Mouse (Mus musculus) 3T3-L1 (cell line): ENCODE data around the gene Ren1.
A peak's percentile ranks its signal among the peaks of the same experiment; 100 is the strongest.
"Not testable (repeated sequence)": the region's sequence is repeated elsewhere in the genome, so short reads cannot be mapped to it uniquely, and the experiment has no call there.

Experiments used
- DNase-seq: peaks from one replicate; pipeline ENCODE4 v3.0.0-alpha.2; 2015; ENCODE audit warnings: low read depth, low spot score

Ren1 gene

DNA sequence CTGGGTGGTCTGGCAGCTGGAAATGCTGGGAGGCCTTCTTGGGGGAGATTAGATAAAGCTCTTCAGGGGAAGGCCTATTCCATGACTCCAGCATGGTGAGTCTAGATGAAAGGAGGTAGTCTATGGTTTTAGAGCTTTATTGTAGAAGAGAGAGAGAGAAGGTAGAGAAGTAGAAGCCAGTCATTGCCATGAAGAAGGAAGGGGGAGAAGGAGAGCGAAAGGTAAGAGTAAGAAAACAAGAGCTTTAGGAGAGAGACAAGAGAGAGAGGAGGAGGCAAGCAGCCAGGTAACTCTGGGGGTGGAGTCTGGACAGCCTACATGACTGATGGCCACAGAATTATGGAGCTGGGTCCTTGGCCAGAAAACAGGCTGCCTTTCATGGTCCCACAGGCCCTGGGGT, at the start of gene Ren1:
Gene Ren1, plus strand, starts transcription at position 301 of the 400 bp plus-strand sequence.
- DNase-seq = no peak

GRCm38 (mm10) chr1:133302540-133302939, 47.8 kb upstream of the Ren1 start:
- peak; percentile 95 for DNase-seq

GRCm38 (mm10) chr1:133306842-133307241, 43.5 kb upstream of the Ren1 start:
- peak; percentile 80 for DNase-seq

GRCm38 (mm10) chr1:133307318-133307717, 43.0 kb upstream of the Ren1 start:
- DNase-seq = peak; percentile 88

GRCm38 (mm10) chr1:133309652-133310267, 40.5 kb upstream of the Ren1 start, which contains the start of gene Golt1a:
Gene Golt1a (plus strand): TSS chr1:133309800.
- no peak for DNase-seq

DNA sequence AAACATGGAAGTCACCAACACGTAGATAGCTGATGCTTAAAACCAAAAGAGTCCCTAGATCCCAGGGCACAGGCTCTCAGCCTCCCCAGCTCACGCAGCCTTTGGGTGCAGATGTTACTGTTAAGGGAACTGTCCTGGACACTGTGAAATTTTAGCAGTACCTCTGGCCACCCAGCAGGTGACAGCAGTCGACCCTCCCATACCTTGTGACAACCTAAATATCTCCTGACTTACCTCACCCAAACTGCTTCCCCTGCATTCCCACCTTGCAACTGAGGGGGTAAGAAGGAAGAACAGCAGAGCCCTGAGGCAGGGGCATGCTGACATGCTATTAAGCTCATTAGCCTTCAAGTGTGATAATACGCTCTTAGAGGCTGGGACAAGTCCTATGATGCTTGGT, 39.1 kb upstream of the Ren1 start:
- peak; percentile 29 for DNase-seq

DNA sequence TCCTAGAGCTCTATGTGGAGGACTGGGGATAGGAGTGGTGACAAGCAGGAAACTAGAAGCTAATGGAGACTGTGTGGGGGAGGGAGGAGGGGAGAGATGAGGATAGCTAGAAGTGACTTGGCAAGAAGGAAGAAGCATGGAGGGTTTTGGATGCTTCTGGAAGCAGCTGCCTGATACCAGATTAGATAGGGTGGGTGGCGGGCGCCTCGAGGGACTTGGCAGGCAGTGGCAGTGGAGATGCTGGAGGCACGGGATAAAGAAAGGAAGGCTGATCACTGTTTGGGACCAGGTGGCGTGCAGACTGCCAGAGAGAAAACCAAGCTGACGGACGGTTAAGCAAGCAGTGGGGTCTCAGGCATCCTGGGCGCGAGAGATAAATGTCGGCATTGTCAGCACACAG, 38.4 kb upstream of the Ren1 start:
- DNase-seq = no peak

- peak; percentile 58 for DNase-seq
These were observed 35.9 kb upstream of the Ren1 start for GRCm38 (mm10) chr1:133314364-133314763.

DNA sequence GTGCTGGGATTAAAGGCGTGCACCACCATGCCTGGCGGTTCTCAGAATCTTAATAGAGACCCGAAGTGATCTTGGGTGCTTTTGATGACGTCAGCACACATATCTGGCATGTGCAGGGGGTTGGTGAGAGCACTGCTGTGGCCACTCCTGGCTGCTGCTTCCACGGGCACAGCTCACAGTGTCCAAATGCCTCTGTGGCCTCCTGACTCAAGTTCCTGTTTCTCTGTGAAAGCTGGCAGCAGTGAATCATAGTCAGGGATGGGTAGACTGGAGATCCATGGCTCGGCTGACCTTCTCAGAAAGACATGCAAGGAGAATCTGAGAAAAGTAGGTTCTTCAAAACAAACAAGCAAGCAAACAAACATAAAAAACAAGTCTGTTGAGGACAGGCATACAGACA, 34.5 kb upstream of the Ren1 start:
- no peak for DNase-seq

- DNase-seq = no peak
These were observed 33.7 kb upstream of the Ren1 start for GRCm38 (mm10) chr1:133316577-133316976.

DNA sequence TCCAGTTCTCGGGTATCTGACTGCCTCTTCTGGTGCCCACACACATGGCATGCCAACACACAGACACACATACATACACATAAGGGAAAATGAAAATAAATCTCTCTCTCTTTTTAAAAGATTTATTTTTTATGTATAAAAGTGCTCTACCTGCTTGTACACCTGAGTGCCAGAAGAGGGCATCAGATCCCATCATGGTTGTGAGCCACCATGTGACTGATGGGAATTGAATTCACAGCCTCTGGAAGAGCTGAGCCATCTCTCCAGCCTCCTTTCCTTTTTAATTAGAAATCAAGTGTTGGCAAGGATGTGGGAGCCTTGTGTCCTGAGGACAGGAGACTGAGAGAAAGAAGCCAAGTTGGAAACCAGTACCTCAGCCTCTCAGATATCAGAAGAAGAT, 33.2 kb upstream of the Ren1 start:
- DNase-seq = peak; percentile 21

DNA sequence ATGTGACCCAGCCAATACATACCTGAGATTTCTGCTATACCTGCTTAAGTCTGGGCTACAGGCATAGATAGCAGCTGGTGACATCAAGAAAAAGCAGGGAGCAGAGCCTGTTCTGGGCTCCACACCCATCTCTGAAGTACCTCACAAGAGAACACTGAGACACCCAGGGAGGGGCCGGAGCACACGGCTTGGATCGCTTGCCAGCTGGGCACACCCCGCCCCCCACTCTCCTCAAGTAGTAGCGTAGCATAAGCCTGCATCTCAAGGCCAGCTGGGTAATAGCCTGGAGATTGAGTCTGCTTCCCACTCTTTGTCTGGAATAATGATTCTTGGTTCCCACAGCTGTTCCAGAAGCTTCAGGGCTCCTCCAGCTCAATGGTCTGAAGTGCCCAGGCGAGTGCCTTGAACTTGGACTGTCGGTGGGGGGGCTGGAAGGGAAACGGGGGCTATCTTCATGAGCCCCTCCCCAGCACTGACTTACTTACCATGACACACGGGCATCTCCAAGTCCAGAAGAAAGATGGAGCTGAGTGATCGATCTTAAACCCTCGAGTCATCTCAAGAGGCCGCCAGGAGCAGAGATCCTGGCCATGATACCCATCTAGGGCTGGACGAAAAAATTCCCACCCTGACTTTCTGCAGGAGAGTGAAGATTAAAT, 28.9 kb upstream of the Ren1 start, which contains the start of gene Kiss1:
Gene Kiss1, plus strand, starts transcription at position 609 of the 659 bp plus-strand sequence.
- no peak for DNase-seq

DNA sequence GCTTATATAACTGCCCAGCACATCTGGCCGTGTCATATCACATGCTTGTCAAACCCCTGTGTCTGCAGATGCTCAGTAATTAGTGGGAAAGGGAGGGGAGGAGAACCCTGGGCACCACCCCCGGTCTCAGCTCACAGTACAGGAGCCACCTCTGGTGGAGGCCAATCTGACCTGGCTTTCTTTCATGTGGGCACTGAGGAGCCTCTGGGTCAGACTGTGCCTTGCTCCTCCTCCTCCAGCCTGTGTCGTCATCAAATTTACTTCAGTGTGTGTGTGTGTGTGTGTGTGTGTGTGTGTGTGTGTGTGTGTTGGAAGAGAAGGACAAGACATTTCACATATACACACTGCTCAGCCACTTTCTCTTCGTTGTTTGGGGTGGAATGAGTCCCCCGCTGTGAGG, 27.0 kb upstream of the Ren1 start:
- DNase-seq = no peak

GRCm38 (mm10) chr1:133325951-133326350, 24.4 kb upstream of the Ren1 start:
- DNase-seq = no peak

DNA sequence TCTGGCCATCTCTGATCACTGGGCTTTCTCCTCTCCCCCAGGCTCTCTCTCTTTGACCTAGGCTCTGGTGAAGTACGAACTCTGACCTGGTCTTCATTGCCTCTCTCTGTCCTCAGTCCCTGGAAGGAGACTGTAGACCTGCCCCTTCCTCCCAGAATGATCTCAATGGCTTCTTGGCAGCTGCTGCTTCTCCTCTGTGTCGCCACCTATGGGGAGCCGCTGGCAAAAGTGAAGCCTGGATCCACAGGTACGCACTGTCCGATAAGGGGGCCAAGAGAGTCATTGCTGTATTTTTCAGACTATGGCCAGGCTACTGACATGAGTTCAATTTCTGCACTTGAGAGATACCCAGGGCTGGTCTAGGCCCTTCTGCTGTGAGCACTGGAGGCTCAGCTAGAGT, 23.2 kb upstream of the Ren1 start:
- DNase-seq = no peak

DNA sequence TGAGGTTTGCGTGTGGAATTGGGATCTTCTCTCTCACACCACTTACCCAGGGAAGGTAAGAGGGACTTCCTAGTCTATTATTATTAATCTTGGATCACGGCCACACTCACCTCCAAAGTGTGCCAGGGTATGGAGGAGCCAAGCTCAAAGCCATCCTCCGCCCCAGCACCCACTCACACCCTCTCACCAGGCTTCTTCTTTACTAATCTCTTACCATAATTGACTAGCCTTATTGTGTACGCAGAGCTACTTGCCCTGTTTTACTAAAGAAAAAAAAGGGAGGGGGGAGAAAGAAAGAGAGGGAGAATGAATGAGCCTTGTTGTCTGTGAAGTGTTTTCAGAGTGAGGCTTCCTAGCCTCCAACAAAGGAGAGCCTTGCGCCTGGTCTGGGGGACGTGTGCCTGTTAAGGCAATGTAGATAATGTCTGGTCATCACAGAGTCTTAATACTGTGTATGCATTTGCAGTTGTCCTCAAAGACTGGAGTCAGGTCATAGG, 22.0 kb upstream of the Ren1 start:
- no peak for DNase-seq

- no peak for DNase-seq
These were observed 21.2 kb upstream of the Ren1 start for GRCm38 (mm10) chr1:133328896-133329637.

- DNase-seq = no peak
These were observed 20.7 kb upstream of the Ren1 start for GRCm38 (mm10) chr1:133329638-133329964.

DNA sequence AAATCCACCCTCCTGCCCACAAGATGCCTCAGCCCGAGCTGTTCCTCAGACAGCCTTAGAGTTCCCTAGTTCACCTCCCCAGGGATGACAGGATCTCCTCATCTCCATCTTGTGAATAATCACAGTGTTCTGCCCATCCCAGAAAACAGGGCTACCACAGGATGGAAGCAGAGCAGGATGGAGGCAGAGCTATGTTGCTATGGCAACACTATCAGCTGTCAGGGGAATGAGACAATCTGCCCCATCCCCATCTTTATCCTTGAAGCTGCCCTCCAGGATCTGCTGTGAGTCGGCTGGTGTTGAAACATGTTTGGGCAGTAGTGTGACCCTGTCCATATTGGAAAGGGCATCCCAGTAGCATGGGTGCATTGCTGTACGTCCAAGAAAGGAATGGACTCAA, 19.2 kb upstream of the Ren1 start:
- no peak for DNase-seq

DNA sequence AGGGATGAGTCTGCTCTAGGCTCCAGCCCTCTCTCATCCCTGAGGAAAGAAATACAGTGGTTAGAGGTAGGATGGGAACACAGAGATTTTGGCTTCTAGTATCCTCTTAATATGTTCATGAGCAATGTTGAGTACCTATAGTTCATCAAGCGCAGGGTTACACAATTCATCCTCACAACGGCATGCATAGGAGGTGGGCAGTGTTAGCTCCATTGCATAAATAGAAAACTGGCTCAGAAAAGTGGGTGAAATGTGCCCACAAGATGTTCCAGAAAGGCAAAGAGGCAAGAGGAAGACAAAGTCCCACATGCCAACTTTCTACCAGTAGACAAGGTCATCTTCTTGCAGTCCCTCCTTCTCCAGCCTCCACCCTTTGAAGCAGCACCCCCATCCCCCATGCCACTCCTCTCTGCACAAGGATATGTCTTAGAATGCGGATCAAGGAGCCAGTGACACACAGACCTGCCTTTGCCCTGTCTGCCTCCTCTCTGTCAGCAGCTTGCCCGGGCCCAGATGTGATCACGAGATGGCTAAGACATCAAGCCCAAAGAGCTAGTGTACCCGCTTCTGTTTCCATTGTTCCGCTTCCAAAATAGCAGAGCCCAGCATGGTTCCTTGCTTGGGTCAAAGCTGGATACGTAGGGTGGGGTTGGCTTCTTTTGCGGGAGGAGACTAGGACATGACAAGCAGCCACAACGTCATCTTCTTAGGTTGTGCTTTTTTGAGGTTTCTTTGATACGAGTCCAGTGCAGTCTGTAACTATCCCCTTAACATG, 17.5 kb upstream of the Ren1 start:
- DNase-seq = no peak

DNA sequence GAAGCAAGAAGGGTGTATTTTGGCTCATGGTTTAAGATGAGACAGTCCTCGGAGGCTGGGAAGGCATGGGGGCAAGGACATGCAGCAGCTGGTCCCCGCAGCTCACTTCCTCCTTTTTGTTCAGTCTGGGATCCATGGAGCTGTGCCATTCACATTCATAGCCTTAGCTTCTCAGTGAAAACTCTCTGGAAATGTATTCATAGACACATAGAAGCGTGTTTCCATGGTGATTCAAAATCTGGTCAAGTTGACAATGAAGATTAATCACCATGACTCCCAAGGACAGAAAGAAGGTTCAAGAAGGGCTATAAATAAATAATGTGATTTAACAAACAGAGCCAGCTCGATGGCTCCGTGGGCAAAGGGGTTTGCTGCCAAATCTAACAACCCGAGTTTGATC, 16.4 kb upstream of the Ren1 start:
- DNase-seq = no peak

- not testable (repeated sequence) for DNase-seq
These were observed 9.9 kb upstream of the Ren1 start for GRCm38 (mm10) chr1:133340403-133340802.
